Mouse (Mus musculus) heart, postnatal 0 days (tissue): ENCODE measurements around the gene Slc39a3.

Experiments
- CTCF ChIP-seq: IDR thresholded peaks from 2 replicates; pipeline ENCODE4 v1.5.1; 2016; ENCODE audit warnings: antibody characterized with exemption, control low read depth, low read depth
- EP300 ChIP-seq: IDR thresholded peaks from 2 replicates; pipeline ENCODE4 v1.6.1; 2016; ENCODE audit warnings: antibody characterized with exemption, low read depth

DNA sequence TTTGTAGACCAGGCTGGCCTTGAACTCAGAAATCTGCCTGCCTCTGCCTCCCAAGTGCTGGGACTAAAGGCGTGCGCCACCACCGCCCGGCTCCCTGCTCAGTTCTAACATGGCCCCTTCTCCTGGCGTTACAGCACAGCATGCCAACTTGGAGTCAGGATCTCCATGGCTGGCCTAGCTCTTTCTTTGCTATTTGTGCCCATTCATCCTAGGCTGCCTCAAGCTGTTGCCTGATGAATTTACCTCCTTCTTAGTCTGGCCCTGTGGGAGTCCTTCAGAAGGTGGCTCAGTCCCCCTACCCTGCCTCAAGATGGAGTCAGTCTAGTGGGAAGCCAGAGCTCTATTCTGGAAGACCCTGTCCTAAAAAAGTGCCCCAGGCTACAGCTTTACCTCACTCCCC is 10.4 kb downstream of the Slc39a3 start:
- TF ChIP-seq CTCF (no peak), EP300 (no peak)
